Mouse (Mus musculus): Measurements from ENCODE around the gene Zswim3. TPM values are rescaled to one million over a fixed set of nuclear protein-coding genes. Genes with fewer than 3 reads are reported as not detected.

Zswim3 gene
- polyA plus RNA-seq (2015; fragmentation: Nextera tagmentation; extraction: Ambion mirVana), result 4.3 and 5.1 TPM in 2 replicates

- DNase-seq (peak; percentile 98), ATAC-seq (ENCODE audit: low read depth) (peak; percentile 94)
- Histone ChIP-seq H3K4me3 (replicated peaks) (peak within 1 kb of the TSS; percentile 86), H3K27me3 (no peaks in the 10 kb centered on the region), H3K4me2 (peak within 1 kb of the TSS; percentile 92), H3K9me3 (replicated peaks) (no peaks in the 10 kb centered on the region), H3K36me3 (peaks cover 42% of the 10 kb centered on the region), H3K4me1 (replicated peaks) (peaks cover 35% of the 10 kb centered on the region), H3K27ac (peak within 1 kb of the TSS; percentile 99), H3K9ac (peak within 1 kb of the TSS; percentile 90)
- under 1% methylated on average over 47 of the region's 47 CpGs for WGBS (ENCODE audit: insufficient replicate concordance)
These were observed at the start of gene Zswim3, which contains the start of gene Acot8 for GRCm38 (mm10) chr2:164804533-164805331. Zswim3 (plus strand) TSS chr2:164805098. Acot8 (minus strand) TSS chr2:164804882.

- H3K27ac ChIP-seq, result peak overlapping the region; percentile 98
- no peaks in the 10 kb centered on the region; the same call in 1 of the 2 replicates for H3K9me3 ChIP-seq (replicated peaks)
- DNase-seq (no peak), ATAC-seq (ENCODE audit: low read depth) (no peak)
- WGBS (ENCODE audit: insufficient replicate concordance), result 90% methylated on average over 11 of the region's 11 CpGs
- H3K4me1 ChIP-seq (replicated peaks), result peaks cover 82% of the 10 kb centered on the region
- no peaks in the 10 kb centered on the region for H3K27me3 ChIP-seq
- peaks cover 94% of the 10 kb centered on the region for H3K36me3 ChIP-seq
- H3K4me3 ChIP-seq (replicated peaks), result no peak overlapping the region
- peak overlapping the region; percentile 56 for H3K4me2 ChIP-seq
- peak overlapping the region; percentile 68 for H3K9ac ChIP-seq
These were observed 47.1 kb upstream of the Zswim3 start for GRCm38 (mm10) chr2:164757841-164758240.

GRCm38 (mm10) chr2:164758692-164759091, 46.2 kb upstream of the Zswim3 start:
- ATAC-seq (ENCODE audit: low read depth) (peak; percentile 71), DNase-seq (peak; percentile 67)
- Histone ChIP-seq H3K27ac (peak overlapping the region; percentile 98), H3K9me3 (replicated peaks) (no peaks in the 10 kb centered on the region; the same call in 1 of the 2 replicates), H3K4me2 (peak overlapping the region; percentile 56), H3K27me3 (no peaks in the 10 kb centered on the region), H3K36me3 (peaks cover 94% of the 10 kb centered on the region), H3K4me3 (replicated peaks) (0 out of 2 replicates have a peak overlapping the region, but pooled peaks have one; percentile 4), H3K4me1 (replicated peaks) (peaks cover 89% of the 10 kb centered on the region), H3K9ac (peak overlapping the region; percentile 68)
- 43% methylated on average over 1 of the region's 1 CpGs for WGBS (ENCODE audit: insufficient replicate concordance)

- Histone ChIP-seq H3K4me3 (replicated peaks) (peak overlapping the region; percentile 29), H3K4me1 (replicated peaks) (peaks cover 82% of the 10 kb centered on the region), H3K36me3 (peaks cover 89% of the 10 kb centered on the region), H3K27ac (peak overlapping the region; percentile 98), H3K9me3 (replicated peaks) (no peaks in the 10 kb centered on the region; the same call in 1 of the 2 replicates), H3K9ac (peak overlapping the region; percentile 68), H3K4me2 (peak overlapping the region; percentile 56), H3K27me3 (no peaks in the 10 kb centered on the region)
- 44% methylated on average over 4 of the region's 4 CpGs for WGBS (ENCODE audit: insufficient replicate concordance)
- ATAC-seq (ENCODE audit: low read depth) (peak; percentile 74), DNase-seq (peak; percentile 78)
These were observed 44.7 kb upstream of the Zswim3 start for GRCm38 (mm10) chr2:164760059-164760833.

GRCm38 (mm10) chr2:164761502-164761901, 43.4 kb upstream of the Zswim3 start:
- peak; percentile 75 for DNase-seq
- H3K9ac ChIP-seq, result peak overlapping the region; percentile 68
- no peaks in the 10 kb centered on the region; the same call in 1 of the 2 replicates for H3K9me3 ChIP-seq (replicated peaks)
- H3K4me1 ChIP-seq (replicated peaks), result peaks cover 81% of the 10 kb centered on the region
- no peak overlapping the region for H3K4me3 ChIP-seq (replicated peaks)
- no peaks in the 10 kb centered on the region for H3K27me3 ChIP-seq
- ATAC-seq (ENCODE audit: low read depth), result peak; percentile 90
- H3K27ac ChIP-seq, result peak overlapping the region; percentile 98
- H3K36me3 ChIP-seq, result peaks cover 89% of the 10 kb centered on the region
- H3K4me2 ChIP-seq, result peak overlapping the region; percentile 56
- WGBS (ENCODE audit: insufficient replicate concordance), result 65% methylated on average over 2 of the region's 2 CpGs

- Histone ChIP-seq H3K36me3 (peaks cover 89% of the 10 kb centered on the region), H3K9ac (peak overlapping the region; percentile 68), H3K4me1 (replicated peaks) (peaks cover 81% of the 10 kb centered on the region), H3K4me3 (replicated peaks) (no peak overlapping the region), H3K27ac (peak overlapping the region; percentile 98), H3K27me3 (no peaks in the 10 kb centered on the region), H3K9me3 (replicated peaks) (no peaks in the 10 kb centered on the region), H3K4me2 (peak overlapping the region; percentile 56)
- no peak for DNase-seq
- ATAC-seq (ENCODE audit: low read depth), result no peak
- WGBS (ENCODE audit: insufficient replicate concordance), result 88% methylated on average over 4 of the region's 4 CpGs
These were observed 42.9 kb upstream of the Zswim3 start for GRCm38 (mm10) chr2:164761971-164762370.

- DNase-seq (no peak), ATAC-seq (ENCODE audit: low read depth) (0 out of 2 replicates have a peak, but pooled peaks have one; percentile 7)
- no peak overlapping the region for H3K4me3 ChIP-seq (replicated peaks)
- H3K36me3 ChIP-seq, result peaks cover 89% of the 10 kb centered on the region
- H3K27ac ChIP-seq, result peak overlapping the region; percentile 98
- WGBS (ENCODE audit: insufficient replicate concordance), result 79% methylated on average over 7 of the region's 7 CpGs
- peak overlapping the region; percentile 68 for H3K9ac ChIP-seq
- H3K4me1 ChIP-seq (replicated peaks), result peaks cover 80% of the 10 kb centered on the region
- no peaks in the 10 kb centered on the region for H3K27me3 ChIP-seq
- H3K9me3 ChIP-seq (replicated peaks), result no peaks in the 10 kb centered on the region
- peak overlapping the region; percentile 56; the same call in 1 of the 2 replicates for H3K4me2 ChIP-seq
These were observed 42.3 kb upstream of the Zswim3 start for GRCm38 (mm10) chr2:164762593-164762992.

GRCm38 (mm10) chr2:164765841-164766240, 39.1 kb upstream of the Zswim3 start:
- H3K9ac ChIP-seq, result peak overlapping the region; percentile 33; the same call in 1 of the 2 replicates
- peaks cover 63% of the 10 kb centered on the region for H3K4me1 ChIP-seq (replicated peaks)
- DNase-seq (no peak), ATAC-seq (ENCODE audit: low read depth) (no peak)
- no peaks in the 10 kb centered on the region for H3K27me3 ChIP-seq
- no peak overlapping the region for H3K4me3 ChIP-seq (replicated peaks)
- 73% methylated on average over 3 of the region's 3 CpGs for WGBS (ENCODE audit: insufficient replicate concordance)
- no peaks in the 10 kb centered on the region for H3K9me3 ChIP-seq (replicated peaks)
- no peak overlapping the region for H3K4me2 ChIP-seq
- peak overlapping the region; percentile 71 for H3K27ac ChIP-seq
- H3K36me3 ChIP-seq, result peaks cover 76% of the 10 kb centered on the region

- peaks cover 76% of the 10 kb centered on the region for H3K36me3 ChIP-seq
- H3K4me3 ChIP-seq (replicated peaks), result peak overlapping the region; percentile 67; the same call in 1 of the 2 replicates
- peak overlapping the region; percentile 65 for H3K27ac ChIP-seq
These were observed 36.9 kb upstream of the Zswim3 start for GRCm38 (mm10) chr2:164767812-164768540.

GRCm38 (mm10) chr2:164769258-164770037, 35.5 kb upstream of the Zswim3 start, which contains the start of gene Ube2c:
Ube2c (plus strand) TSS chr2:164769898.
- Histone ChIP-seq H3K9me3 (replicated peaks) (no peaks in the 10 kb centered on the region), H3K36me3 (peaks cover 71% of the 10 kb centered on the region), H3K9ac (peak within 1 kb of the TSS; percentile 96), H3K27ac (peak within 1 kb of the TSS; percentile 95), H3K27me3 (no peaks in the 10 kb centered on the region), H3K4me3 (replicated peaks) (peak within 1 kb of the TSS; percentile 83), H3K4me2 (peak within 1 kb of the TSS; percentile 78), H3K4me1 (replicated peaks) (peaks cover 68% of the 10 kb centered on the region)
- peak; percentile 94 for ATAC-seq (ENCODE audit: low read depth)
- DNase-seq, result peak; percentile 99
- 2% methylated on average over 53 of the region's 53 CpGs for WGBS (ENCODE audit: insufficient replicate concordance)

More at GRCm38 (mm10) chr2:164767812-164768540, 36.9 kb upstream of the Zswim3 start:
- 92% methylated on average over 15 of the region's 15 CpGs for WGBS (ENCODE audit: insufficient replicate concordance)
- no peak for ATAC-seq (ENCODE audit: low read depth)
- peak overlapping the region; percentile 73 for H3K4me2 ChIP-seq
- H3K4me1 ChIP-seq (replicated peaks), result peaks cover 63% of the 10 kb centered on the region
- H3K27me3 ChIP-seq, result no peaks in the 10 kb centered on the region
- peak overlapping the region; percentile 22 for H3K9ac ChIP-seq
- no peak for DNase-seq
- no peaks in the 10 kb centered on the region for H3K9me3 ChIP-seq (replicated peaks)
